Mouse (Mus musculus): ENCODE data around the gene Ascl3.
A peak's percentile ranks its signal among the peaks of the same experiment; 100 is the strongest.

GRCm38 (mm10) chr7:109680284-109680683 is 51.2 kb downstream of the Ascl3 start:
- TF ChIP-seq CTCF (conservative IDR thresholded peaks at IDR 0.05 in 1 of 2, IDR thresholded peaks at IDR 0.05 in 1 of 2; ENCODE audit: low read depth in 2 of 2, low read length in 2 of 2) (peak in 1 of 2 experiments; percentile 21; a peak in 2 of 4 replicates), POLR2AphosphoS2 (IDR thresholded peaks at IDR 0.05; ENCODE audit: low read depth, low read length) (no peak), TCF12 (IDR thresholded peaks at IDR 0.05; ENCODE audit: low read depth, low read length) (no peak), ETS1 (conservative IDR thresholded peaks at IDR 0.05; ENCODE audit: low read depth, low read length) (no peak), POLR2A (IDR thresholded peaks at IDR 0.05; ENCODE audit: low read depth, low read length) (no peak), ELF1 (IDR thresholded peaks at IDR 0.05; ENCODE audit: low read depth, low read length) (no peak), USF2 (conservative IDR thresholded peaks at IDR 0.05; ENCODE audit: low read depth, low read length) (no peak), RAD21 (IDR thresholded peaks at IDR 0.05; ENCODE audit: low read depth, low read length) (no peak; the same call in none of the 2 replicates), ZNF384 (IDR thresholded peaks at IDR 0.05; ENCODE audit: low read depth, low read length) (no peak)
